In the genomic region with DNA sequence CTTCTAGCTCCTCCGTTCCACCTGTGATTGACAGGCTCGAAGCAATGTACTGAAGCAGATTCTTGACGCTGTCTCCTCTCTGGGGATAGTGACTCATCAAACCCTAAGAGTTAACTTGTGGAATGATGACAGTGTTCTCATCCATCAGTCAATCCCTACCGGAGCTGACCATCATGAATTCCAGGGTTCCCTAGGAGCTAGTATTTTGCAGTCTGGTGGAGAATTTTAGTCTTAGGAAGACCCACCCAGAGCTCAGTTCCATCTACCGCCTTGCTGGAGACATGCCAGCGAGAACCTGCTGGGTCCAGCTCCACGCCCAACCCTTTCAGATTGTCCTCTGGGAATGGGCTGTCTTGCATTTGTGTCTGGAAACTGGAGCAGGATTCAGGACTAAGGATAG, we compare ENCODE assay signal across 19 mouse cellular contexts.
A peak's percentile ranks its signal among the peaks of the same experiment; 100 is the strongest.
DNase-seq lines count a peak whose midpoint lies in the region; ATAC-seq and TF ChIP-seq lines count a peak whose summit lies in the region.
"Had no signal": no experiment of that assay in that cellular context is flagged by ENCODE, and none has a peak within 500 bp of the region (broad histone marks: within the 10 kb centered on the region; RNA-seq: fewer than 3 reads in every experiment).

No protein-coding gene starts in this region.

- H3K4me1 ChIP-seq in midbrain, embryonic 10.5 days = peaks cover 22% of the 10 kb centered on the region
- H3K4me1 ChIP-seq in midbrain, embryonic 14.5 days (ENCODE audit: control insufficient read depth, insufficient read depth, low read length) = peaks cover 12% of the 10 kb centered on the region
- no peaks in the 10 kb centered on the region for H3K4me1 ChIP-seq in hindbrain, postnatal 0 days (ENCODE audit: insufficient read depth, low read length)
- H3K4me1 ChIP-seq: heart, embryonic 13.5 days; lung, embryonic 15.5 days had no signal

- H3K4me3 ChIP-seq in midbrain, embryonic 10.5 days = no peak overlapping the region
- H3K4me3 ChIP-seq in midbrain, embryonic 14.5 days (replicated peaks; ENCODE audit: low read depth, low read length) = no peak overlapping the region
- H3K4me3 ChIP-seq in hindbrain, postnatal 0 days (ENCODE audit: low read length) = no peak overlapping the region
- H3K4me3 ChIP-seq: embryonic facial prominence, embryonic 13.5 days; heart, embryonic 13.5 days; liver, embryonic 13.5 days; lung, embryonic 15.5 days had no signal

- no peaks in the 10 kb centered on the region for H3K9me3 ChIP-seq in midbrain, embryonic 10.5 days (replicated peaks)
- no peaks in the 10 kb centered on the region for H3K9me3 ChIP-seq in midbrain, embryonic 14.5 days (ENCODE audit: control insufficient read depth, low read length)
- H3K9me3 ChIP-seq in hindbrain, postnatal 0 days (ENCODE audit: low read length) = no peaks in the 10 kb centered on the region
- H3K9me3 ChIP-seq: embryonic facial prominence, embryonic 13.5 days; heart, embryonic 13.5 days; liver, embryonic 13.5 days; lung, embryonic 15.5 days had no signal

- ATAC-seq in midbrain, embryonic 14.5 days (ENCODE audit: low FRiP score, low TSS enrichment) = no peak
- no peak for ATAC-seq in hindbrain, postnatal 0 days
- no peak for ATAC-seq in megakaryocyte progenitor cell, adult 5-6 weeks (replicated peaks; ENCODE audit: poor library complexity)
- ATAC-seq: intestine, embryonic 16.5 days; Patski had no signal

- no peaks in the 10 kb centered on the region for H3K36me3 ChIP-seq in midbrain, embryonic 10.5 days
- no peaks in the 10 kb centered on the region for H3K36me3 ChIP-seq in midbrain, embryonic 14.5 days (ENCODE audit: control insufficient read depth, insufficient read depth, low read length)
- H3K36me3 ChIP-seq in hindbrain, postnatal 0 days (ENCODE audit: insufficient read depth, low read length) = no peaks in the 10 kb centered on the region
- H3K36me3 ChIP-seq: embryonic facial prominence, embryonic 13.5 days; heart, embryonic 13.5 days; liver, embryonic 13.5 days; lung, embryonic 15.5 days had no signal

- H3K9ac ChIP-seq in midbrain, embryonic 14.5 days (replicated peaks; ENCODE audit: low read length) = no peak overlapping the region
- H3K9ac ChIP-seq in hindbrain, postnatal 0 days (replicated peaks; ENCODE audit: low read length) = no peak overlapping the region
- H3K9ac ChIP-seq: embryonic facial prominence, embryonic 13.5 days; forebrain, postnatal 0 days; heart, embryonic 13.5 days; lung, embryonic 15.5 days had no signal

- H3K27ac ChIP-seq in midbrain, embryonic 10.5 days (replicated peaks) = peak overlapping the region; percentile 9; the same call in 1 of the 2 replicates
- no peak overlapping the region; the same call in 1 of the 2 replicates for H3K27ac ChIP-seq in midbrain, embryonic 14.5 days (replicated peaks; ENCODE audit: low read depth, low read length)
- H3K27ac ChIP-seq in hindbrain, postnatal 0 days = peak overlapping the region; percentile 74; the same call in 1 of the 2 replicates
- H3K27ac ChIP-seq: embryonic facial prominence, embryonic 13.5 days; heart, embryonic 13.5 days; lung, embryonic 15.5 days had no signal

- no peak for TF ChIP-seq CTCF in hindbrain, postnatal 0 days (IDR thresholded peaks at IDR 0.05; ENCODE audit: low read depth)

- no peaks in the 10 kb centered on the region for H3K27me3 ChIP-seq in midbrain, embryonic 10.5 days (ENCODE audit: low read depth, poor library complexity, severe bottlenecking)
- no peaks in the 10 kb centered on the region for H3K27me3 ChIP-seq in midbrain, embryonic 14.5 days (ENCODE audit: control insufficient read depth, insufficient read depth, low read length)
- H3K27me3 ChIP-seq in hindbrain, postnatal 0 days (ENCODE audit: insufficient read depth, low read length) = no peaks in the 10 kb centered on the region
- H3K27me3 ChIP-seq: embryonic facial prominence, embryonic 13.5 days; liver, embryonic 13.5 days; lung, embryonic 15.5 days; Patski had no signal

- H3K4me2 ChIP-seq in midbrain, embryonic 14.5 days (ENCODE audit: low read length) = no peak overlapping the region
- no peak overlapping the region for H3K4me2 ChIP-seq in hindbrain, postnatal 0 days (ENCODE audit: low read depth, low read length)
- H3K4me2 ChIP-seq: embryonic facial prominence, embryonic 13.5 days; heart, embryonic 13.5 days; lung, embryonic 15.5 days had no signal

- peak; percentile 66 for DNase-seq in gastrocnemius, adult 18-20 months (ENCODE audit: low spot score)
- no peak for DNase-seq in gastrocnemius, postnatal 4 days (ENCODE audit: low spot score in 2 of 2)
- DNase-seq in midbrain, embryonic 10.5 days (ENCODE audit: low spot score) = no peak
- DNase-seq in midbrain, embryonic 14.5 days = no peak
- DNase-seq in MN1 (ENCODE audit: low spot score) = peak; percentile 75
- DNase-seq in hindbrain, postnatal 0 days (ENCODE audit: low spot score) = peak; percentile 19
- no peak for DNase-seq in spleen, postnatal 36 days (ENCODE audit: low spot score in 2 of 2)
- DNase-seq: cerebellum, adult 9-10 months; heart, postnatal 36 days; liver, embryonic 13.5 days; right cerebral cortex, adult 18-20 months; thymus, postnatal 36 days had no signal

- WGBS in midbrain, embryonic 10.5 days = 89% methylated on average over 7 of the region's 7 CpGs
- 85% methylated on average over 7 of the region's 7 CpGs for WGBS in midbrain, embryonic 14.5 days
- WGBS in hindbrain, postnatal 0 days = 71% methylated on average over 7 of the region's 7 CpGs

Comparison
In these comparisons a context has a peak if more than half of its experiments do, and no peak if none do; other contexts are left out.
1. DNase-seq: peak in gastrocnemius, adult 18-20 months (single experiment), MN1 (single experiment) and hindbrain, postnatal 0 days (single experiment); none in gastrocnemius, postnatal 4 days (0 of 2), midbrain, embryonic 10.5 days (single experiment), midbrain, embryonic 14.5 days (single experiment) and spleen, postnatal 36 days (0 of 2).